Mouse (Mus musculus) left cerebral cortex, adult 2 months (tissue): ENCODE results near the gene Rnf220. TPM values are rescaled to one million over a fixed set of nuclear protein-coding genes. Genes with fewer than 3 reads are reported as not detected.

Source experiments
- DNase-seq, 2 experiments: peaks; one replicate each; pipeline ENCODE4 v3.0.0; 2021 to 2022; ENCODE audit warnings: low spot score in 2 of 2, mixed read lengths in 1 of 2; ENCODE audit errors: extremely low spot score in 1 of 2
- H3K27ac ChIP-seq: fragments of 200-600 bp; 2 replicates; pipeline ENCODE4 v1.8.1; 2022
- H3K4me3 ChIP-seq: fragments of 200-600 bp; 2 replicates; pipeline ENCODE4 v1.8.1; 2022
- CTCF ChIP-seq: fragments of 200-600 bp; IDR thresholded peaks from 2 replicates; pipeline ENCODE4 v1.8.1; 2022; ENCODE audit warnings: antibody characterized with exemption, mild to moderate bottlenecking, moderate library complexity
- intact Hi-C: fragments of 180-260 bp; cut with DNase I; formaldehyde crosslinking; loops from one replicate; pipeline ENCODE4 v1.15.1; 2025
- total RNA-seq, 2 experiments: library from RNA; stranded (reverse); gene quantifications; 2 replicates each; pipeline ENCODE4 v1.2.3; 2021

Rnf220 gene
- total RNA-seq, 2 experiments from 2014 or later, result 192 to 199 TPM

DNA sequence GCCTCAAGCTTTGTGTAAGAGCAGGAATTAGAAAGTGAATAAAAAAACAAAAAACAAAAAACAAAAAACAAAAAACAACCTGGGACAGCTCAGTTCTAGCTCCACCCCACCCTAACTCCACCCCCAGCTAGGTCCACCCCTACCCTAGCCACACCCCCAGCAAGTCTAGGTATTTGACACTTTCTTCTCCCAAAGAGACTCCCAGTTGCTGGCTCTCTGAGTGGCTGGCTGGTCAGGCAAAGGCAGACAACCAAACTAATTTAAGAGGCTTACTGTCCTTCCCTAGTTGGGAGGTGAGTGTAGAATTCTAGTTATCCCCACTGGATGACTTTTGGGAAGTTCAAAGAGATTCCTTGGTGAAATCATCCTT, 22.9 kb downstream of the Rnf220 start:
- intact Hi-C loops, result no loop called here
- H3K27ac ChIP-seq, result no peak overlapping the region
- no peak overlapping the region for H3K4me3 ChIP-seq
- no peak for TF ChIP-seq CTCF
- no peak for DNase-seq

DNA sequence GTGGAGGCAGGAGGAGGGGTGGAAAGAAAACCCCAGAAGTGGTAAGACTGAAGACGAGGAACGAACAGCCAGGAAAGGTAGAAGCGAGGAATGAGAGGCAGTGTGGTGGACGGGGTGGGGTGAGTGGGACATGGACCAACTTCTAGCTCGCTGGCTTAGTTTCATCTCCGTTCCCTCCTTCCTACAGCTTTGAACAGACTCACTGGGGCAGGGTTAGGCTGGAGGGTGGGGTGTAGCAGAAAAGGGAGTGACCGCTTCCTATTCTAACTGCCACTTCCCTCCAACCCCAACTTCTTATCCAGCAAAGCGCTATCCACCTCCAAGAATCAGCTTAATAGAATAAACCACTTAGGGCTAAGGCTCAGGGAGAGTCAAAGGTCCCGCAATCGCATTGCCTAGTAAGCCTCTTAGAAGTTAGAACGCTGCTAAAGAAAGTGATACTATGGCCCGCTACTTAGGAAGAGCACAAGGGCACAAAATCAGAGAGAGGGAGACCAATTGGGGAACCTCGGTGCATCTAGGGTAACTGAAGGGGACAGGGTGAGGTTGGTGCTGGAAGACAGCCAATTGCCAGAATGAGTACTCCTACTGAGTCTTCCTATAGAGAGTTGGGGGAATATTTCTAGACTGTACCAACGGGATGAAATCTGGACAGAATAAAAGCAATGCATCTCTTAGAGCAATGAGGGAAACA, 23.4 kb downstream of the Rnf220 start:
- intact Hi-C loops, result no loop called here
- TF ChIP-seq CTCF, result no peak
- H3K4me3 ChIP-seq, result no peak overlapping the region

DNA sequence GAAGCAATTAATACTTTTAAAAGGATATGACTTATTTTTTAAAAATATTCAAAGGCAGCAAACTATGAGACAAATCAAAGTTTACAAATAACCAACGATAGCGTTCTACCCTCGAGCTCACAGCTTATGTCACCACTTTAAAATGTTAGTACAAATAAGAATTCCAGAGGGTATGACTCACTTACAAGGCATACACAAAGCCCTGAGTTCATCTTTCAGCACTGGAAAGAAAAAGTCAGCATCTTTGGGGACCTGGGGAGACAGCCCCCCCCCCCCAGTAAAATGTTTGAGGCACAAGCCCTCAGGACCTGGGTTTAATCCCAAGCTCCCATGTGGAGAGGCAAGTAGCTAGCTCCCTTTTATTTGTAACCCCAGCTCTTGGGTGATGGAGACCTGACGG, 27.4 kb downstream of the Rnf220 start:
- TF ChIP-seq CTCF, result no peak
- H3K4me3 ChIP-seq, result no peak overlapping the region
- H3K27ac ChIP-seq, result no peak overlapping the region
- DNase-seq, result no peak
- intact Hi-C loops, result no loop called here

More for the DNA sequence above, 23.4 kb downstream of the Rnf220 start:
- DNase-seq, result no peak
- H3K27ac ChIP-seq, result no peak overlapping the region

DNA sequence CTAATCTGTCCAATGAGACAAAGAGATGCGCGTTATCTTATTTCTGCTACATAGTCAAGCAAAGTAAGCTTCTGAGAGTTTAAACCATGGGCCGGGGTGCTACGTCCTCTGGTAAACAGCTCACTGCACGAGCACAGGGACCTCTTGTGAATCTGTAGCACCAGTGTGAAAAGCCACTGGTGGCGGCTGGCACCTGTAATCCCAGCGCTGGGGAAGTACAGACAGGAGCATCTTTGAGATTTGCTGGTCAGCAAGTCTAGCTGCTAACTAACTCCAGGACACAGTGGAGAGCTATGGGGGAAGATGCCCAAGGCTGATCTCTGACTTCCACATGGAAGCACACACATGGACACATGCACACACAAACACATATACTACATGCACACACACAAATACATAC, 28.9 kb downstream of the Rnf220 start:
- Histone ChIP-seq H3K4me3 (no peak overlapping the region), H3K27ac (no peak overlapping the region)
- no peak for TF ChIP-seq CTCF
- no peak for DNase-seq
- intact Hi-C loops, result no loop called here

DNA sequence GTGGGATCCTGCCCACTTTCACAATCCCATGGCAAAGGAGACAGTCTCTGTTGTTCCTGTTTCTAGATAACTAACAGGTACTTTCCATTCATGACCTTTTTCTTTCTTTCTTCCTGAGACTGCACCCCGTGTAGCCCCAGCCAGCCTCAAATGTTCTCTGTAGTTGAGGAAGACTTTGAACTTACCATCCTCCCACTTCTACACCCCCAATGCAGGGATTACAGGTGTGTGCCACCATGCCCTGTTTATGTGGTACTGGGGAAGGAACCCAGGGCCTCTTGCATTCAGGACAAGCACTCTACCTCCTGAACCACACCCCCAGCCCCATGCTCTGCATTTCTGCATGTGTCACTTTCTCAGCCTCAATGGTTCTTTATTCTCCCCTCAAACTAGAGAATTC, 47.7 kb downstream of the Rnf220 start:
- Histone ChIP-seq H3K4me3 (no peak overlapping the region), H3K27ac (no peak overlapping the region)
- no peak for TF ChIP-seq CTCF
- intact Hi-C loops, result no loop called here
- DNase-seq, result no peak

DNA sequence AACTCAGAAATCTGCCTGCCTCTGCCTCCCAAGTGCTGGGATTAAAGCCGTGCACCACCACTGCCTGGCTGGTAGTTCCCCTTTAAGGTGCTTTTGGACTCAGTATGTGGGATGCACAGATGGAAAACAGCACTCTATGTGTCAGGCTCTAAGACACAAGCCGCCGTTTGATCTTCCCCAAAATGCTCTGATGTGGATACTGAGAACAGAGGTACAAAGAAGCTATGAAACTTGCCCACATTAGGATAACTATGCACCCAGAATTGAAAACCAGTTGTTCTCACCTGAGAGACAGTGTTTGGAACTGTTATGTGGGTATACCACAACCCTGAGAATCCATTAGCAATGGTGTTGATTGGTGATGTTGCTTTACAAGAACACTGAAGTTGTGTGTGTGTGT, 48.9 kb downstream of the Rnf220 start:
- H3K27ac ChIP-seq, result no peak overlapping the region
- no peak overlapping the region for H3K4me3 ChIP-seq
- intact Hi-C loops, result no loop called here
- DNase-seq, result no peak
- TF ChIP-seq CTCF, result no peak

DNA sequence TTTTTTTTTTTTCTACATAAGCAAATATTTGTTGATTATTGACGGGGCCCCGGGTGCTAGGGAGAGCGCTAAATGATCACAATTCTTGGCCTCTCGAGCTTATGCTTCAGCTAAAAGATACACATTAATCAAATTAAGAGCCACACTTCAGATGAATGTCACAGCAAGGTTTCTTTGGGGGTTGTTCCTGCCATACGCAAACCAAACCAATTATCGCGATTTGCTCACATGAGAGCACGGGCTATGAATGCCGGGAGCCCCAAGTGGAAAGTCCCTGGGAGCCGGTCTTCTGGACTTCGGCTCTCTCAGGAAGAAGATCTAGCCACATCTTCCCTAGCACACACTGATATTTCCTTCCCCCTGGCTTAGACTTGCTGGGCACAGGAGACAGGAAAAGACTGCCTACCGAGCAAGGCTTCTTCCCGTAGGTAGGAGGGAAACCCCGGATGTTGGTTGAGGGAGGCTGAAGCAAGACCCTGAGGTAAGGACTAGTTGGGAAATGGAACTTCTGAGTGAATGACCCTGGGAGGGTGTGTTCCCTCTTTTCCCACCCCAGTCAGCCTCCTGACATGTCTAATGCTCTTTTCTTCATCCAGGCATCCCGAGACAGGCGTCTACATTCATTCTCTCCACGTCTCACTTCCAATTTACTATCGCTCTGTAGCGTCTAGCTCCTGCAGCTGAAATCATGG, 51.2 kb downstream of the Rnf220 start:
- no peak overlapping the region for H3K4me3 ChIP-seq
- no peak for TF ChIP-seq CTCF
- intact Hi-C loops, result no loop called here
- no peak overlapping the region for H3K27ac ChIP-seq
- DNase-seq, result no peak

DNA sequence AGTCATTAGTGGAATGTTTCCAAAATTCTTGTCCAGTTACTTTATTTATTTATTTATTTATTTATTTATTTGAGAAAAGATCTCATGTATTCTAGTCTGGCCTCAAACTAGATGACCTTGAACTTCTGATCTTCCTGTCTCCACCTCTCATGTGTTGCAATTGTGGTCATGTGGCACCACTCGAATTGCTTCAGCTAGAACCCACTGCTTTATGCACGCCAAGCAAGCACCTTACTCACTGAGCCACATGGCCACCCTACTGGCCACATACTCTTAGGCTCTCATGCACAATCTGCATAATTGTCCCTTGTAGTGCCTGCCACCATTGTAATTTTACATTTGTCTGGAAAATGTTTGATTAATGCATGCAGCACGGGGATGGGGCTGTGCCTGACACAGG, 57.9 kb downstream of the Rnf220 start:
- TF ChIP-seq CTCF, result no peak
- H3K4me3 ChIP-seq, result no peak overlapping the region
- H3K27ac ChIP-seq, result no peak overlapping the region
- DNase-seq, result no peak
- intact Hi-C loops, result no loop called here

DNA sequence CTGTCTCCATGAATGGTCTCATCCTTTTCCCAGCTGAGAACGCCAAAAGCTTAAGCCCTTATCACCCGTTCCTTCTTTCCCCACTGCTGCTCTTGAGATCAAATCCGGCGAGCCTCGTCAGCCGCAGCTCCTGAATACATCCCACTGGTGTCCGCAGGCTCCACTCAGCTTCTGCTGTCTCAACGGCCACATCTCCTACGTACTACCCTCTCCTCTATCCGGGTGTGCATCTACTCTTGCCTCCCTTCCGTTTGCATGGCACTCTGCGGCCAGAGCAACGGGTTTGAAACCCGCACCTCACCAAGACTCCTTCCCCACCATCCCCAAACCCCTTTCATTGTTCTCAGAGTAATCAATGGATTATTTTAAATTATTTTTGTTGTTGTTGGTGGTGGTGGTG, 58.8 kb downstream of the Rnf220 start:
- no peak for TF ChIP-seq CTCF
- intact Hi-C loops, result no loop called here
- H3K4me3 ChIP-seq, result no peak overlapping the region
- no peak overlapping the region for H3K27ac ChIP-seq
- DNase-seq, result no peak

DNA sequence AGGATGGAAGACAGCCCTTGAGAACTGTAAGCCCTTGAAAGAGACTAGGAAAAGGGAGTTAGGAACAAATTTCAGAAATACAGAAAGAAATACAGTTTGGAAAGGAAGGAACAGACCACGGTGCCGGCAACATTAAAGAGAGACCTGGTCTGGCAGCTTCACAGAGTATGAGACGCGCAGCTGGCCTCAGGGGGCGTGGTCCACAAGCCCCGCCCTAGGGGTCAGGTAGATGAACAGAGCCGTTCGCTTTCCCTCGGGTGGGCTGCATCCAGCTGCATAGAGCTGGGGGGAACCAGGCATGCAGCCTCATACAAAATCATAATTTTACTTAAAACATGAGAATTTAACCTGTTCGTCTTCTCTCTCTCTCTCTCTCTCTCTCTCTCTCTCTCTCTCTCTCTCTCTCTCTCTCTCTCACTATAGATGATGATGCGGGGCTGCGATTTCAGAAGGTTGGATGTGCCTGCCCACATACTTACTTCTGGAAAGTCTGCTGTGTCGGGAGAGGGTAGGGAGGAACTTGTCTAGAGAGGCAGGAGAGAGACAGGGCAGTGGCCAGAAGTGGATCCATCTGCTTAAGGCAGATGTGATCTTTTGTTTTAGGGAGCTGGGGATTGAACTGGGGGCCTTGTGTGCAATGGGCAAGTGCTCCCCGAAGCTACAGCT, 59.7 kb downstream of the Rnf220 start:
- no peak overlapping the region for H3K4me3 ChIP-seq
- H3K27ac ChIP-seq, result no peak overlapping the region
- intact Hi-C loops, result no loop called here
- DNase-seq, result no peak
- no peak for TF ChIP-seq CTCF

DNA sequence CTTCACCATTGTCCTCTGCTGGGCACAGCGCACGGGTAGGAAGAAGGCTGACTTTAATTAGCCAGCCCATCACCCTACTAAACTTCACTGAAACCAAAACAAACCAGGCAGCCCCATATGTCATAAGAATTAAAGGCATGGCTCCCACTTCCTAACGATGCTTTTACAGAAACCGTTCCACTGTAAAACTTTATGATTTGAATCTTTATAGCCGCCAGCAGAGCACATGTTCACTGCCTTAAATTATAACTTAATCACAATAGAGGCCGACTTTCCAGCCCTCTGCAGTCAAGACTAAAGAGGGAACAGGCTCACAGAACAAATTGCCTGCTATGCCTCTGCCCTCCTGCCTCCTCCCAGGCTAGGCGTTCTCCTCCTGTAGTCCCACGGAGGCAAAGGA, 62.5 kb downstream of the Rnf220 start:
- H3K27ac ChIP-seq, result no peak overlapping the region
- no peak for TF ChIP-seq CTCF
- DNase-seq, result no peak
- intact Hi-C loops, result no loop called here
- no peak overlapping the region for H3K4me3 ChIP-seq

DNA sequence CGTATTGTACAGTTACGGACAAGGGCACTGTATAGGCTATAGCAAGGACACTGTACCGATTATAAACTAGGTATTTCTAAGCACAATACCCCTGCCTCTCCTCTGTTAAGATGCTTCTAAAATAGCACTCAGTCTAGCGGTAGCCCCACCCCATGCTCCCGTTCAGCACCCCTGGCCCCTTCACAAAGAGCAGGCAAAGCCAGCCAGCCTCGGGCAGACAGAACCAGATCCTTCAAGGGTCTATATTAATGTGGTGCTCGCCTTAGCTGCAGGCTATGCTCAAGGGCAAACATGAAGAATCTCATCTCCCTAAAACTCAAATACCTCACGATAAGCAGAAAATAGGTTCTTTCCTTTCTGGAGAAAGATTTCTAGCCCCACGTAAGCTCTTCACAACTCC, 67.2 kb downstream of the Rnf220 start:
- no peak for TF ChIP-seq CTCF
- Histone ChIP-seq H3K4me3 (no peak overlapping the region), H3K27ac (no peak overlapping the region)
- DNase-seq, result no peak
- intact Hi-C loops, result no loop called here
